8 mouse cellular contexts compared by ENCODE assay signal in the genomic region with DNA sequence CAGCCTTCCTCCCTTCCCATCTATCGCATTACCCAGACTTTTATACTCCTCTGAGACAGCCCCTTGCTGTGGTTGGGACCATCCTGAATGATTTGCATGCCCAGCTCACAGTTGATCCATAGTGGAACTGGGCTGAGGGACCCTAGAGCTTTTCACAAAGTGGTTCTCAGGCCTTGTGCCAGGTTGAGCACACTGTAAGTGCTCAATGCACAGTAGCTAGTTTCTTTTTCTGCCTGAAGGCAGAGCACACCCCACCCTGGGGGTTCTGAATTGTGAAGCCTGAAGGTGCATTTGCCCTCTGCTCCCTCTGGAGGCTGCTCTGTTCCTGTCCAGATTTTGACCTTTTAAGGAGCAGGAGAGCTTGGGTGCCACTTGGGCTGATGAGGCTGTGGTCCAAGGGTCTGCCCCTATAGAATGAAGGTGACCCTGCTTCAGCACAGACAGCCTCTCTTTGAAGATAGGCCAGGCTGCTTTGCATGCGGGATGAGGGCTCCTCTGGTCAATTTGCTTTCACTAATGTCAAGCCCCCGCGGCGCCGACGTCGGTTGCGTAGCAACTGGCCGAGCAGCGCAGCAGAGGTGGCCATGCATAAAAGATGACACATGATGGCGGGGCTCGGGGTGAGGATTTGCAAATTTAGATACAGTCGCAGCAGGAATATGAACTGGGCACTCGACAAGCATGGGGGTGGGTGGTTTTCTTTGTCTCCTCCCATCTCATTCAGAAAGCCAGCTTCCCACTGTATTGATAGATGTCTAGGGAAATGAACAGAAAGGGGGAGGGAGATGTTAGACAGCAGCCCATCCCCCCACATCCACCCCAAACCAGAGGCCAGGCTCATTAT.
DNase-seq lines count a peak whose midpoint lies in the region; ATAC-seq lines count a peak whose summit lies in the region.

No protein-coding gene starts in this region.

- H3K9me3 ChIP-seq in hindbrain, embryonic 14.5 days (ENCODE audit: control insufficient read depth, low read length) = no peaks in the 10 kb centered on the region
- H3K9me3 ChIP-seq in neural tube, embryonic 13.5 days = no peaks in the 10 kb centered on the region

- no peak overlapping the region; the same call in 1 of the 2 replicates for H3K9ac ChIP-seq in hindbrain, embryonic 14.5 days
- H3K9ac ChIP-seq in neural tube, embryonic 13.5 days = peak overlapping the region; percentile 1; the same call in 1 of the 2 replicates

- no peaks in the 10 kb centered on the region for H3K36me3 ChIP-seq in hindbrain, embryonic 14.5 days (replicated peaks; ENCODE audit: control insufficient read depth, insufficient read depth)
- H3K36me3 ChIP-seq in neural tube, embryonic 13.5 days = no peaks in the 10 kb centered on the region

- peak; percentile 95 for ATAC-seq in hindbrain, embryonic 14.5 days (ENCODE audit: low FRiP score)
- ATAC-seq in neural tube, embryonic 13.5 days (ENCODE audit: low read depth) = peak; percentile 85

- H3K4me2 ChIP-seq in hindbrain, embryonic 14.5 days (replicated peaks) = peak overlapping the region; percentile 33; the same call in 1 of the 2 replicates
- peak overlapping the region; percentile 35 for H3K4me2 ChIP-seq in neural tube, embryonic 13.5 days

- H3K27ac ChIP-seq in hindbrain, embryonic 14.5 days = peak overlapping the region; percentile 85
- H3K27ac ChIP-seq in neural tube, embryonic 13.5 days (replicated peaks) = peak overlapping the region; percentile 89

- H3K4me3 ChIP-seq in hindbrain, embryonic 14.5 days (replicated peaks; ENCODE audit: low read length) = no peak overlapping the region
- no peak overlapping the region for H3K4me3 ChIP-seq in neural tube, embryonic 13.5 days

- 3% methylated on average over 15 of the region's 15 CpGs for WGBS in hindbrain, embryonic 14.5 days
- 4% methylated on average over 15 of the region's 15 CpGs for WGBS in neural tube, embryonic 13.5 days

- DNase-seq in layer of hippocampus, postnatal 10 days (ENCODE audit: low spot score in 2 of 2) = peak; percentile 29 to 42
- DNase-seq in layer of hippocampus, adult 9-10 months (ENCODE audit: low spot score) = no peak
- DNase-seq in cerebellum, postnatal 4 days (ENCODE audit: low spot score in 2 of 2) = peak; percentile 36 to 83
- peak; percentile 70 for DNase-seq in hindbrain, embryonic 14.5 days (ENCODE audit: low spot score)
- DNase-seq in B cell, adult 2 months = no peak
- no peak for DNase-seq in layer of hippocampus, adult 8-10 months (ENCODE audit: low spot score in 2 of 2)
- DNase-seq in thymus, postnatal 0 days (ENCODE audit: low spot score) = no peak

- peaks cover 21% of the 10 kb centered on the region for H3K4me1 ChIP-seq in hindbrain, embryonic 14.5 days (replicated peaks; ENCODE audit: control insufficient read depth, insufficient read depth, low read length)
- peaks cover 34% of the 10 kb centered on the region for H3K4me1 ChIP-seq in neural tube, embryonic 13.5 days (replicated peaks)

- H3K27me3 ChIP-seq in hindbrain, embryonic 14.5 days (ENCODE audit: control insufficient read depth, insufficient read depth, low read length) = no peaks in the 10 kb centered on the region
- no peaks in the 10 kb centered on the region for H3K27me3 ChIP-seq in neural tube, embryonic 13.5 days

Comparison
In these comparisons a context has a peak if more than half of its experiments do, and no peak if none do; other contexts are left out.
1. DNase-seq: peak in layer of hippocampus, postnatal 10 days (2 of 2), cerebellum, postnatal 4 days (2 of 2) and hindbrain, embryonic 14.5 days (single experiment); none in layer of hippocampus, adult 9-10 months (single experiment), B cell, adult 2 months (0 of 2), layer of hippocampus, adult 8-10 months (0 of 2) and thymus, postnatal 0 days (single experiment).